Mouse (Mus musculus): Measurements from ENCODE around the gene Ptcd2.

Ptcd2 gene

GRCm38 (mm10) chr13:99344599-99345575 is at the start of gene Ptcd2, which contains the start of gene Mrps27:
Ptcd2 (minus strand) TSS chr13:99344705.
Mrps27 (plus strand) TSS chr13:99344786.
- DNase-seq: peak; percentile 97

GRCm38 (mm10) chr13:99393128-99393527 is 48.6 kb upstream of the Ptcd2 start:
- no peak for DNase-seq

DNA sequence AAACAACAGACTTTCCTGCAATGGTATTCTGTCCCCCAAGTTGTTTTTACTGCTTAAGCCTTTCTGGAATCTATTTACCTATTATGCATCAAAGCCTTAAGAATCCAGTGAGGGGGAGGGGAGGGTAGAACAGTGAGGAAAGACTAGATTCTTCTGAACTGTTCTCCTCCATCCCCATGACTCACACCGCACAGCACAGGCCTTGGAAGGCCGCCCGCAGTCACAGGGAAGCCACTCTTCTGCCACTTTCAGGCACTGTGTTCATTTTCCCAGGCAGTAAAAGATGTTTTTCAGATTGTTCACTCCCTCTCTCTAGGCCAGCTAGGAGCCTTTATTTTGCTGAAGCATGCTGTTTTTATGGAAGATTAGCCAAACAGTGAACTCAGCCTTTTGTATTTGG is 46.9 kb upstream of the Ptcd2 start:
- no peak for DNase-seq

DNA sequence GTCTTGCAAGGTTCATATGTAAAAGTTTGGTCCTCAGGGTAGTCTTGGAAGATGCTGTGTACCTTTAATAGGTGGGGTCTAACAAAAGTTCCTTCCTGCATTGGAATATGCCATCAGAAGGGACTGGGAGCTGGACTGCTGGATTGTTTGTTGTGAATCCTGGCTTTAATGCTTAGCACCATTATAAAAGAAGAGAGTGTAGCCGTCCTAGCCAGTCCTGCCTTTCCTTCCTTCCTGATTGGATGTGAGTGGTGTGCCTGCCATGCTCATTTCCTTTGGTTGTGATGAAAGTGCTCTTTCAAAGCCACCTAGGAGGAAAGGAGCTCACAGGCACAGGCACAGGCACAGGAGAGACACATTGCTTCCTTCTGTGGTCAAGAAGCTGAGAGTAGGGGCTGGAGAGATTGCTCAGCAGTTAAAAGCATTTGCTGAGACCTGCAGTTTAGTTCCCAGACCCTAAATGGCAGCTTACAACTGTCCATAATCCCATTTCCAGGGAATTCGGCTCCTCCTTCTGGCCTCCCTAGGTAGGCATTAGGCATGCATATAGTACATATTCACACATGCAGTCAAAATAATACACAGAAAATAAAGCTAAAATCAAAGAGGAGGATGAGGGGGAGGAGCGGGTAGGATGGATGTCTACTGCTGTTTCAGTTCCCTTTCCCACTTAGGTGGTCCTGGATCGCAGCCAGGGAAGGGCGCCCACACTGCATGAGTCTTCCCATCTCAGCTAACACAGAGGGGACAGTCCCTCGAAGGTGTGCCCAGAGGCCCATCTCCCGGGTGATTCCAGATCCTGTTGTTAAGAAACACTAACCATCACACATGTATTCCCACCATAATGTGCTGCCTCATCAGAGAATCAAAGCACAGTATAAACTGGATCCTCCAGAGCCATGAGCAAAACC is 43.7 kb upstream of the Ptcd2 start:
- no peak for DNase-seq

DNA sequence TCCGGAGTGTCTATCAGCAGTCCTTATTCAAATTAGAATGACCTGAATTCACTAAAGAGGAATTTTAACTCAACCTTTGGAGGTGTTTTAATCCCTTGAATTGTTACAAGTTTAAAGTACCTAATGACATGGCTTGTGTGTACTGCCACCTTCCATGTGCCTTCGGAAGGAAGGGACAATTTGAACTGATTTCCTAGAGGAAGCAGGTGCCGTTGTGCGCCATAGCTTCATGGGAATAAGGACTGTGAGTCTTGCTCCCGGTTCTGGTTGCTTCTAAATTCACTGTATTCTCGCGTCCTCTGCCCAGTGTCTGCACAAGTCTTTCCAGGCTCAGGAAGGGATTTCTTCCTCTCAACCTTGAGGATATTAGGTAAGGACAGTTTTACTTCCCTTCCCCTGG is 41.8 kb upstream of the Ptcd2 start:
- no peak for DNase-seq

GRCm38 (mm10) chr13:99385911-99386310 is 41.4 kb upstream of the Ptcd2 start:
- no peak for DNase-seq

DNA sequence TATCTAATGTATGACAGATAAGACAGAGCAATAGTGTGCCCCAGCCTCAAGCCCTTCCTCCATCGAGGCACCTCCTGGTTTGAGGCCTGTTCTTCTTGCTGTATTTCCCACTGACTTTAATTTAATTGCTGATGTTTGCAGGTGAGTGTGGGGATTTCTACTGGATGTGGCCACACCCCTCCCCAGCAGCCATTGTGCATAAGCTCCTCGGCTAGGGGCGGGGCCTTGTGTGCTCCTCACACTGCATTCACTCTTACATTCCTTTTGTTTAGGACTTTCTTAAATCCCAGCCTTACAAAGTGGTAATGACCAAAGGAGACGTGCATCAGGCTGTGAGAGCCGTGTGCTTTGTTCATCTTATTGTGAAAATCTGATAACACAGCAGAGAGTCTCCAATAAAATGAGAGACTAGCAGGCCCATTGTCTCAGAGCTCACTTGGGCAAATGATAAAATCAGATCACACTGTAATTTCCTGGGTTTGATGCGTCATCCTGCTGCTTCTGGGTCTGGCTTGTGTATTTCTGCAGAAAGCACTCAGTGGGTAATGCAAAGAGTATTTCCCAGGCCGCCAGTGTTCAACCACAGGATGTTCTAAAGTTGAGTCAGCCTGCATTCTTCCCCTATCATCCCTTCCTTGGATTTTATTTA is 40.2 kb upstream of the Ptcd2 start:
- peak in 1 of 2 experiments; percentile 25 for DNase-seq

- DNase-seq: no peak
These were observed 37.9 kb upstream of the Ptcd2 start for GRCm38 (mm10) chr13:99382373-99382772.

DNA sequence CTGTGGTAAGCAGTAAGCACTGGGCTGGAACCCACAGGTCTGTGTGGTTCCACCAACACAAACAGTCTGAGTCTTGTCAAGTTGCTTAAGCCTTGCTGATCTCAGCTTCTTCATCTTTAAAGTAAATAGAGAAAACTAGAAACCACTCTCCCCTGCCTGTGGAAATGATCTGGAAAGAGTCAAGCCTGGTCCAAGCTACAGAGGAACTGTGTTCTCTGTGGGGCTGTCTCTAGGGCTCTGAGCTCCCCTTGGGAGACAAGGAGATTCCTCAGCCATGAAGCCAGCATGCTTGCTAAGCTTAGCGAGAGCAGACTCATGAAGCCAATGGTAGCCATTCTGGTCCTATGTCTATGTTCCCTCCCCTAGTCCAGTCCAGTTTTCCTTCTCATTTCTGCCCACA is 33.7 kb upstream of the Ptcd2 start:
- no peak for DNase-seq

GRCm38 (mm10) chr13:99377055-99377454 is 32.5 kb upstream of the Ptcd2 start:
- DNase-seq: no peak

DNA sequence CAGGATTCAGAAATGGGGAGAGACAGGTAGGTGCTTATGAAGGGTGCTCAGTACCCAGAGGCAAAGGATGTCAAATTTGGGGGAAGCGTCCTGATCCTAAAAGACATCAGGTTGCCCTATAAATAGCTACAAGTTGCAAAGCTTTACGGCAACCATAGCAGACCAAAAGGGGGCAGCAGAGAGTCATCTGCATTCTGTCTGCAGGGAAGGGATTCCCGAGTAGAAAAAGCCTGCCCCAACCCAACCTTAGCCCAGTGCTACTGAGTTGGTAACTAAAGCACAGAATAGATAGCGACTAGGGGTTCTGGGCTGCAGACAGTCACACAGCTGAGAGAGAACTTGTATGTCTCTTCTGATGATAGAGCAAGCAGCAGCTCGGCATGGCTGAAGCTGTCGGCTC is 31.0 kb upstream of the Ptcd2 start:
- DNase-seq: peak; percentile 42 to 80

- DNase-seq: no peak
These were observed 29.7 kb upstream of the Ptcd2 start for GRCm38 (mm10) chr13:99374191-99374590.

- no peak for DNase-seq
These were observed 29.2 kb upstream of the Ptcd2 start for GRCm38 (mm10) chr13:99373684-99374083.

DNA sequence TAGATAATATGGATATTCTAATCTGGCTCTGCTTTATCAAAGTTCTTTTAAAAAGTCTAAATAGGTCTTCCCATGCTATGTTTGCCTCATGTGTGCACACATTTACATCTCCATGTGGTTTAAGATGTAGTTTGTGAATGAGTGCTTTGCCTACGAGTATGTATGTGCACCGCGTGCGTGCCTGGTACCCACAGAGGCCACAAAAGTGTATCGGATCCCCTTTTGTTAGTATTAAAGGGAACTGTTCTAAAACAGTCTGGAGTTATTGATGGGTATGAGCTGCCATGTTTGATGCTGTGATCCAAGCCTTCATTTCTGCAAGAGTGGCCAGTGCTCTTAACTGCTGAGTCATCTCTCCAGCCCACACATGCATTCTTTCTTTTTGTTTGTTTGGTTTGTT is 26.8 kb upstream of the Ptcd2 start:
- DNase-seq: no peak

GRCm38 (mm10) chr13:99369103-99369502 is 24.6 kb upstream of the Ptcd2 start:
- no peak for DNase-seq

DNA sequence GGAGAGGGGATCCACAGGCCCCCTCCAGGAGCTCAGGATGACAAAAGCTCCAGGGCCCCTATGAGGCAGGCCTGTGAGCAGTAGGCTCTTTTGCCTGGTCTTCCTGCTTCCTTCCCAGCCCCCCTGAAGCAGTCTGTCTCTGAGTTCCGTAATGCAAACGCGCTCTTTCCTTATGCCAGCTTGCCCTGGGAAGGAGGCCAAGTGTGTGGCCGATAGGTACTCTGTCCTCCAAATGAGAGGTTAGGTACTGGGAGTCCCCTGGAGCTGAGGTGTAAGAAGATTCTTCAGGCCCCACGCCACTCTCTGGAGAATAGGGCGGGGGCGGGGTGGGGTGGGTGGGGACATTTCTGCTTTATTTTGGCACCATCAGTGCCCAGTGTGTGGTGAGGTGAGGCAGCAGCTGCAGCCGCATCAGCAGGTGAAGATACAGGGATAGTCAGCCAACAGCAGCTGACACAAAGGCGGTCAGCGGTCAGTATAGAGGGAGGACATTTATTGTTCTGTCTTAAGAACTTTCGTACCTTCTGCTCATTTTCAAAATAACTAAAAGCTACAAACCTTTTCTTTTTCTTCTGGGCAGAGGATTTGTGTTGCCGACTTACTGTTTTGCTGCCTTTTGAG is 23.2 kb upstream of the Ptcd2 start:
- no peak for DNase-seq

GRCm38 (mm10) chr13:99366422-99367175 is 22.1 kb upstream of the Ptcd2 start:
- DNase-seq: no peak

DNA sequence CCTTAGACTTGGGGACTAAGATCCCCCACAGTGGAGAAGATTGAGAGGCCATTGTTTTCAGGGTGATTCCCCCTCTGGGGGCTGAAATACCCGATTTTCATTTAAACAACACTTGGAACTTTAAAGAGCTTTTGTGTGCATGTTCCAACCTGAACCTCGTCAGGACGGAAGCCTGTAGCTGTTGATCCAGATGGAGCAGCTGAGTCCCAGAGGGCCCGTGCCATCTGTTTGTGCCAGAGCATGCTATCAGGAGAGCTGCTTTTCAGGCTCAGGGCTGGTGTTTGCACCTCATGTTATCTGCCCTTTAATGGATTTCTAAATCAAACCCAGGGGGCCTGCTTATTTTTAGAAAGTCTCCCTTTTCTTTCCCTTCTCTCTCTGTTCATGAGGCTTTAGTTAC is 19.4 kb upstream of the Ptcd2 start:
- DNase-seq: no peak

- DNase-seq: no peak
These were observed 14.4 kb upstream of the Ptcd2 start for GRCm38 (mm10) chr13:99358921-99359320.

DNA sequence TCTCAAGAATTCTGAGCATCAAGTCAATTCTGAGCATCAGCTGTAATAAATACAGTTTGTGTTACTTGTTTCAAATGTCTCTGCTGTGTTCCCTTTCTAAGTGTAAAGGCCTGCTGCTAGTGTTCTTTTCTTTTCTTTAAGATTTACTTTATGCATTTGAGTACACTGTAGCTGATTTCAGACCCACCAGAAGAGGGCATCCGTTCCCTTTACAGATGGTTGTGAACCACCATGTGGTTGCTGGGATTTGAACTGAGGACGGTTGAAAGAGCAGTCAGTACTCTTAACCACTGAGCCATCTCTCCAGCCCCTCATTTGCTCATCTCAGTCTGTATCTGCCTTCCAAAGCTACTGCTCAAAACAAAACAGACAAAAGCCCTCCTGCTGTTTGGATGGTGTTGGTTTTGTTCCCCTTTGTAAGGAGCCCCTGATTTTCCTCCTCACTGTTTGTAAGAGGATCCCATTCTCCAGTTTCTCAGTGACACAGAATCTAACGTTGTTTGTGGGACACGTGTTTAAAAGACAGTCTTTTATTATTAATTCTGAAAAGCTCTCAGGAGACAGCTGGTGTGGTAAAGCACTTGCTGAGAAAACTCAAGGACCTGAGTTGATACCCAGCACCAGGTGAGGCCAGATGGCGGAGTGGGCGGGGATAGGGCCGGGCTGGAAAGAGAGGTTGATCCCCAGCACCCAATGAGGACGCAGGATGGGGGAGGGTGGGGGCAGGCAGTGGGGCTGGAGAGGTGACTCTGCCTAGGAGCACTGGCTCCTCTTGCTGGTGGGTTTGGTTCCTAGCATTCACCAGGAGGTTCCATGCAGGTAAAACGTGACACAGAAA is 12.1 kb upstream of the Ptcd2 start:
- no peak for DNase-seq

DNA sequence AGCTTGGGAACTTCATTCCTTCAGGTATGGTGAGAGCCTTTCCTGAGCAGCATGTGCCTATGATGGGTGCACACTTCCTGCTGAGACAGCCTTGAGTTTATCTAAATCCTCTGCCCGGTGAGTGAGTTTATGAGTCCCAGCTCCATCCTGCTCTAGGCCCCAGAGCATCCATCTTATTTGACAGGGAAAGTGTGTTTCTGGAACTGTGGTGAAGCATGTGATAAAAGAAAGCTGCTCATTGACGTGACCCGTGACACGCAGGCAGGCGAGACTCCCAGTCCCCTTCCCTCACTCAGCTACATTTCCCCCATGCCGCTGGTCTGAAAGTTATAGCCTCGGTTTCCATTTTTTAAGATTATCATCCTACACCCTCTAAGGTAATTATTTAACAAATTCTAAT is 11.4 kb upstream of the Ptcd2 start:
- no peak for DNase-seq

Data from lung, postnatal 4 days (tissue).